Mouse (Mus musculus) CH12.LX (cell line): ENCODE results near the gene Gng2. TPM values are rescaled to one million over a fixed set of nuclear protein-coding genes. Genes with fewer than 3 reads are reported as not detected.
A peak's percentile ranks its signal among the peaks of the same experiment; 100 is the strongest.

Source experiments
- DNase-seq: peaks from one replicate; pipeline ENCODE4 v3.0.0-alpha.2; 2013; ENCODE audit errors: extremely low read depth
- H3K27ac ChIP-seq: 2 replicates; pipeline ENCODE4 v1.5.1; 2012; ENCODE audit warnings: low read depth, mild to moderate bottlenecking, control low read depth, moderate library complexity; ENCODE audit not compliant: insufficient read depth
- H3K27me3 ChIP-seq: replicated peaks from 2 replicates; pipeline ENCODE3; 2012; ENCODE audit warnings: inconsistent platforms
- H3K36me3 ChIP-seq, 2 experiments: replicated peaks in 1 of 2; 2 replicates each; pipeline versions ENCODE3 to v1.6.1; 2012; ENCODE audit warnings: inconsistent platforms in 1 of 2, low read length in 1 of 2, mild to moderate bottlenecking in 1 of 2, mixed read lengths in 1 of 2, moderate library complexity in 1 of 2; ENCODE audit not compliant: control insufficient read depth in 1 of 2, insufficient read depth in 1 of 2
- H3K4me1 ChIP-seq, 2 experiments: 2 replicates each; pipeline ENCODE4 v1.6.1; 2012; ENCODE audit warnings: inconsistent platforms in 1 of 2, moderate library complexity in 1 of 2; ENCODE audit not compliant: insufficient read depth in 2 of 2, control insufficient read depth in 1 of 2
- H3K4me2 ChIP-seq: 2 replicates; pipeline ENCODE4 v1.6.1; 2012; ENCODE audit warnings: low read depth, mild to moderate bottlenecking, control low read depth; ENCODE audit not compliant: poor library complexity, insufficient read depth, severe bottlenecking
- H3K4me3 ChIP-seq, 3 experiments: fragments of 150-350 bp in 1 of 3; sonication (generic) in 1 of 3; replicated peaks in 1 of 3; 2 replicates each; pipeline versions ENCODE3 to v1.5.1; 2011 to 2012; ENCODE audit warnings: low read depth in 2 of 3, low read length in 2 of 3, mild to moderate bottlenecking in 2 of 3, moderate library complexity in 2 of 3, control low read depth in 1 of 3, improper control_type of control experiment in 1 of 3, inconsistent platforms in 1 of 3, mixed read lengths in 1 of 3; ENCODE audit not compliant: poor library complexity in 1 of 3
- H3K79me2 ChIP-seq: replicated peaks from 2 replicates; pipeline ENCODE4 v1.6.1; 2012; ENCODE audit warnings: mild to moderate bottlenecking, moderate library complexity; ENCODE audit not compliant: control insufficient read depth, poor library complexity, insufficient read depth, severe bottlenecking; ENCODE audit errors: extremely low read depth
- H3K9ac ChIP-seq: 2 replicates; pipeline ENCODE4 v1.6.1; 2012; ENCODE audit warnings: low read depth, mild to moderate bottlenecking, control low read depth, moderate library complexity; ENCODE audit not compliant: insufficient read depth
- H3K9me3 ChIP-seq: replicated peaks from 2 replicates; pipeline ENCODE3; 2012; ENCODE audit warnings: low read length, inconsistent platforms, mixed read lengths
- BHLHE40 ChIP-seq: IDR thresholded peaks from 2 replicates; pipeline ENCODE4 v1.6.1; 2011; ENCODE audit warnings: mild to moderate bottlenecking, low read depth, low read length, improper control_type of control experiment
- CHD2 ChIP-seq: IDR thresholded peaks from 2 replicates; pipeline ENCODE4 v1.6.1; 2011; ENCODE audit warnings: low read length, improper control_type of control experiment
- CTCF ChIP-seq, 2 experiments: IDR thresholded peaks in 1 of 2; conservative IDR thresholded peaks in 1 of 2; 2 replicates each; pipeline ENCODE4 v1.5.1; 2011 to 2012; ENCODE audit warnings: low read depth in 2 of 2, low read length in 2 of 2, improper control_type of control experiment in 1 of 2, inconsistent platforms in 1 of 2, mild to moderate bottlenecking in 1 of 2, moderate library complexity in 1 of 2
- ETS1 ChIP-seq: conservative IDR thresholded peaks from 2 replicates; pipeline ENCODE4 v1.6.1; 2012; ENCODE audit warnings: low read depth, mild to moderate bottlenecking, inconsistent platforms, low read length, improper control_type of control experiment, moderate library complexity
- MEF2A ChIP-seq: IDR thresholded peaks from 2 replicates; pipeline ENCODE4 v1.6.1; 2014; ENCODE audit warnings: low read depth, mild to moderate bottlenecking, inconsistent platforms, low read length, improper control_type of control experiment, borderline replicate concordance
- MYC ChIP-seq: IDR thresholded peaks from 2 replicates; pipeline ENCODE4 v1.6.1; 2011; ENCODE audit warnings: low read depth, mild to moderate bottlenecking, improper control_type of control experiment, low read length
- NRF1 ChIP-seq: IDR thresholded peaks from 2 replicates; pipeline ENCODE4 v1.6.1; 2014; ENCODE audit warnings: low read depth, mild to moderate bottlenecking, inconsistent platforms, low read length, improper control_type of control experiment, moderate library complexity
- PAX5 ChIP-seq: IDR thresholded peaks from 2 replicates; pipeline ENCODE4 v1.6.1; 2012; ENCODE audit warnings: low read length, inconsistent platforms, mixed read lengths
- POLR2AphosphoS2 ChIP-seq: IDR thresholded peaks from 2 replicates; pipeline ENCODE4 v1.6.1; 2011; ENCODE audit warnings: low read depth, low read length, improper control_type of control experiment
- RAD21 ChIP-seq: IDR thresholded peaks from 2 replicates; pipeline ENCODE4 v1.6.1; 2011; ENCODE audit warnings: low read depth, mild to moderate bottlenecking, low read length, improper control_type of control experiment, moderate library complexity
- SIN3A ChIP-seq: IDR thresholded peaks from 2 replicates; pipeline ENCODE4 v1.6.1; 2012; ENCODE audit warnings: low read length, improper control_type of control experiment, inconsistent platforms
- SMC3 ChIP-seq: IDR thresholded peaks from 2 replicates; pipeline ENCODE4 v1.6.1; 2011; ENCODE audit warnings: low read depth, low read length, improper control_type of control experiment
- TCF12 ChIP-seq: IDR thresholded peaks from 2 replicates; pipeline ENCODE4 v1.6.1; 2014; ENCODE audit warnings: low read depth, mild to moderate bottlenecking, inconsistent platforms, low read length, improper control_type of control experiment
- UBTF ChIP-seq: IDR thresholded peaks from 2 replicates; pipeline ENCODE4 v1.6.1; 2012; ENCODE audit warnings: low read depth, mild to moderate bottlenecking, inconsistent platforms, low read length, improper control_type of control experiment, moderate library complexity
- USF2 ChIP-seq: conservative IDR thresholded peaks from 2 replicates; pipeline ENCODE4 v1.6.1; 2011; ENCODE audit warnings: low read depth, low read length, improper control_type of control experiment
- ZKSCAN1 ChIP-seq: IDR thresholded peaks from 2 replicates; pipeline ENCODE4 v1.6.1; 2012; ENCODE audit warnings: low read depth, inconsistent platforms, low read length, improper control_type of control experiment, borderline replicate concordance
- dilution Hi-C: fragments of 300-500 bp; cut with MboI; formaldehyde crosslinking; loops from 2 replicates; pipeline ENCODE4 v1.14.3; 2020; ENCODE audit warnings: low sequenced_read_pairs; ENCODE audit not compliant: extremely low pct_unique_long_range_greater_than_20kb, extremely low pct_ligation_motif_present
- in situ Hi-C: fragments of 300-500 bp; cut with MboI; formaldehyde crosslinking; loops from 3 replicates; pipeline ENCODE4 v1.14.3; 2019; ENCODE audit warnings: low sequenced_read_pairs, low pct_ligation_motif_present, low pct_unique_long_range_greater_than_20kb, mixed read lengths
- polyA plus RNA-seq: library from polyadenylated mRNA; unstranded; fragments of >175 nt; gene quantifications from 2 replicates; pipeline ENCODE4 v1.2.1, GENCODE M21; 2012; ENCODE audit warnings: low read depth; ENCODE audit not compliant: insufficient read length
- total RNA-seq, 2 experiments: library from RNA; depleted of rRNA; stranded (reverse); fragments of 300-350 nt in 1 of 2; fragments of >200 nt in 1 of 2; gene quantifications; 2 replicates each; pipeline ENCODE4 v1.2.3; 2012 to 2014

The Gng2 gene
- total and polyA plus RNA-seq, 3 experiments = 52.1 to 67.7 (median 63.4) TPM

GRCm38 (mm10) chr14:20012506-20013275 is 35.3 kb upstream of the Gng2 start:
- Histone ChIP-seq H3K36me3 (no peaks in the 10 kb centered on the region), H3K27ac (no peak overlapping the region), H3K4me3 (no peak overlapping the region), H3K4me2 (no peak overlapping the region), H3K4me1 (peaks cover 3 to 5% of the 10 kb centered on the region in 2 experiments; a peak in 1 of 4 replicates), H3K79me2 (no peaks in the 10 kb centered on the region), H3K27me3 (no peaks in the 10 kb centered on the region), H3K9ac (no peak overlapping the region), H3K9me3 (peaks cover 7% of the 10 kb centered on the region)
- DNase-seq = no peak
- in situ Hi-C loops = no loop called here
- TF ChIP-seq MEF2A (0 out of 2 replicates have a peak, but pooled peaks have one; percentile 14), POLR2AphosphoS2 (no peak), TCF12 (no peak), NRF1 (no peak), ZKSCAN1 (no peak), BHLHE40 (peak; percentile 67)
- dilution Hi-C loops = no loop called here

GRCm38 (mm10) chr14:20007446-20007845 is 30.0 kb upstream of the Gng2 start:
- Histone ChIP-seq H3K27me3 (no peaks in the 10 kb centered on the region), H3K4me1 (0 out of 4 replicates have a peak, but pooled peaks cover 0 to 2% of the 10 kb centered on the region in 2 experiments), H3K4me3 (no peak overlapping the region), H3K79me2 (no peaks in the 10 kb centered on the region), H3K9ac (no peak overlapping the region), H3K36me3 (no peaks in the 10 kb centered on the region), H3K27ac (no peak overlapping the region), H3K4me2 (no peak overlapping the region), H3K9me3 (peaks cover 8% of the 10 kb centered on the region)
- dilution Hi-C loops (no loop called here), in situ Hi-C loops (no loop called here)
- no peak for DNase-seq
- TF ChIP-seq UBTF (no peak), CHD2 (no peak), SIN3A (no peak), ETS1 (no peak)

GRCm38 (mm10) chr14:20004777-20005289 is 27.4 kb upstream of the Gng2 start:
- no peak for DNase-seq
- Histone ChIP-seq H3K27ac (no peak overlapping the region), H3K9ac (no peak overlapping the region), H3K79me2 (no peaks in the 10 kb centered on the region), H3K4me2 (no peak overlapping the region), H3K27me3 (no peaks in the 10 kb centered on the region), H3K4me3 (no peak overlapping the region), H3K36me3 (no peaks in the 10 kb centered on the region), H3K9me3 (peaks cover 4% of the 10 kb centered on the region), H3K4me1 (peaks cover 0 to 6% of the 10 kb centered on the region in 2 experiments; a peak in 2 of 4 replicates)
- TF ChIP-seq TCF12 (no peak), RAD21 (peak; percentile 27), SMC3 (peak; percentile 41), CTCF (conservative IDR thresholded peaks at IDR 0.05 in 1 of 2, IDR thresholded peaks at IDR 0.05 in 1 of 2; ENCODE audit: low read depth in 2 of 2, low read length in 2 of 2) (peak in 1 of 2 experiments; percentile 51; a peak in 1 of 4 replicates), USF2 (no peak), PAX5 (no peak), MYC (no peak)
- in situ Hi-C loops (no loop called here), dilution Hi-C loops (no loop called here)
